Mouse (Mus musculus) midbrain, embryonic 15.5 days (tissue): ENCODE measurements around the gene Dapk1. TPM values are rescaled to one million over a fixed set of nuclear protein-coding genes. Genes with fewer than 3 reads are reported as not detected.
"Not testable (repeated sequence)": the region's sequence is repeated elsewhere in the genome, so short reads cannot be mapped to it uniquely, and the experiment has no call there.

ENCODE experiments used
- ATAC-seq: fragments of 200-750 bp; cut with Nextera tagmentation; replicated peaks from 2 replicates; pipeline ENCODE4 v1.8.0; 2017; ENCODE audit warnings: moderate TSS enrichment
- H3K27ac ChIP-seq: fragments of 300-500 bp; sonication (generic); 2 replicates; pipeline ENCODE4 v1.5.1; 2015; ENCODE audit warnings: mild to moderate bottlenecking, inconsistent platforms
- H3K27me3 ChIP-seq: fragments of 300-500 bp; sonication (generic); replicated peaks from 2 replicates; pipeline ENCODE4 v1.6.1; 2015; ENCODE audit warnings: inconsistent platforms
- H3K36me3 ChIP-seq: fragments of 300-500 bp; sonication (generic); replicated peaks from 2 replicates; pipeline ENCODE4 v1.6.1; 2015; ENCODE audit warnings: inconsistent platforms
- H3K4me1 ChIP-seq: fragments of 300-500 bp; sonication (generic); 2 replicates; pipeline ENCODE4 v1.6.1; 2015; ENCODE audit warnings: inconsistent platforms
- H3K4me2 ChIP-seq: fragments of 300-500 bp; sonication (generic); 2 replicates; pipeline ENCODE4 v1.6.1; 2015; ENCODE audit warnings: inconsistent platforms, mild to moderate bottlenecking, moderate library complexity
- H3K4me3 ChIP-seq: fragments of 300-500 bp; sonication (generic); 2 replicates; pipeline ENCODE4 v1.5.1; 2015; ENCODE audit warnings: mild to moderate bottlenecking, inconsistent platforms
- H3K9ac ChIP-seq: fragments of 300-500 bp; sonication (generic); 2 replicates; pipeline ENCODE4 v1.6.1; 2015; ENCODE audit warnings: mild to moderate bottlenecking, inconsistent platforms
- H3K9me3 ChIP-seq: fragments of 300-500 bp; sonication (generic); 2 replicates; pipeline ENCODE4 v1.6.1; 2016; ENCODE audit warnings: inconsistent platforms
- WGBS: fragments of 180-500 bp; shearing (Covaris S2); methylation state at CpG from one replicate; pipeline ENCODE4 v1.1.7; 2015; ENCODE audit warnings: mixed read lengths; 5-methylcytosine and 5-hydroxymethylcytosine counted together
- polyA plus RNA-seq: library from polyadenylated mRNA; unstranded; fragments of >200 nt; fragmentation: Nextera tagmentation; extraction: Ambion mirVana; gene quantifications from 2 replicates; pipeline ENCODE4 v1.2.1, GENCODE M21; 2015

Dapk1 gene
- polyA plus RNA-seq, 1 experiment from 2014 or later: 48.4 TPM

GRCm38 (mm10) chr13:60602416-60603251, 887 bp downstream of the Dapk1 start:
- peaks cover 26% of the 10 kb centered on the region for H3K4me1 ChIP-seq
- peak overlapping the region; percentile 98 for H3K27ac ChIP-seq
- no peaks in the 10 kb centered on the region for H3K9me3 ChIP-seq
- peak overlapping the region; percentile 63 for H3K4me2 ChIP-seq
- H3K4me3 ChIP-seq: peak overlapping the region; percentile 92
- ATAC-seq: peak; percentile 79
- WGBS: 4% methylated on average over 34 of the region's 34 CpGs
- H3K36me3 ChIP-seq: no peaks in the 10 kb centered on the region
- no peaks in the 10 kb centered on the region for H3K27me3 ChIP-seq
- H3K9ac ChIP-seq: peak overlapping the region; percentile 97

- Histone ChIP-seq H3K9ac (peak overlapping the region; percentile 97), H3K4me1 (peaks cover 30% of the 10 kb centered on the region), H3K36me3 (no peaks in the 10 kb centered on the region), H3K4me3 (peak overlapping the region; percentile 92), H3K27me3 (no peaks in the 10 kb centered on the region), H3K27ac (peak overlapping the region; percentile 98), H3K9me3 (no peaks in the 10 kb centered on the region), H3K4me2 (peak overlapping the region; percentile 63)
- 35% methylated on average over 5 of the region's 5 CpGs for WGBS
- no peak for ATAC-seq
Measured at GRCm38 (mm10) chr13:60603252-60603562, 1.5 kb downstream of the Dapk1 start.

- Histone ChIP-seq H3K27me3 (no peaks in the 10 kb centered on the region), H3K27ac (no peak overlapping the region), H3K9me3 (no peaks in the 10 kb centered on the region), H3K9ac (no peak overlapping the region), H3K4me2 (no peak overlapping the region), H3K4me1 (peaks cover 35% of the 10 kb centered on the region), H3K4me3 (no peak overlapping the region), H3K36me3 (peaks cover 4% of the 10 kb centered on the region; the same call in 1 of the 2 replicates)
- ATAC-seq: no peak
- WGBS: 89% methylated on average over 8 of the region's 8 CpGs
Measured at GRCm38 (mm10) chr13:60607411-60607810, 5.7 kb downstream of the Dapk1 start.

GRCm38 (mm10) chr13:60608411-60609046, 6.8 kb downstream of the Dapk1 start:
- ATAC-seq: no peak
- Histone ChIP-seq H3K4me3 (no peak overlapping the region), H3K4me2 (no peak overlapping the region), H3K27ac (no peak overlapping the region), H3K9ac (no peak overlapping the region), H3K27me3 (no peaks in the 10 kb centered on the region), H3K9me3 (no peaks in the 10 kb centered on the region), H3K36me3 (peaks cover 4% of the 10 kb centered on the region; the same call in 1 of the 2 replicates), H3K4me1 (peaks cover 32% of the 10 kb centered on the region)
- 83% methylated on average over 8 of the region's 8 CpGs for WGBS

- Histone ChIP-seq H3K4me1 (peaks cover 28% of the 10 kb centered on the region), H3K9ac (no peak overlapping the region)
Measured at GRCm38 (mm10) chr13:60609234-60609633, 7.5 kb downstream of the Dapk1 start.

GRCm38 (mm10) chr13:60610558-60610957, 8.8 kb downstream of the Dapk1 start:
- WGBS: 39% methylated on average over 6 of the region's 6 CpGs

More at GRCm38 (mm10) chr13:60609234-60609633, 7.5 kb downstream of the Dapk1 start:
- Histone ChIP-seq H3K27me3 (no peaks in the 10 kb centered on the region), H3K4me3 (no peak overlapping the region), H3K36me3 (peaks cover 4% of the 10 kb centered on the region; the same call in 1 of the 2 replicates), H3K9me3 (no peaks in the 10 kb centered on the region), H3K27ac (no peak overlapping the region), H3K4me2 (no peak overlapping the region)
- 54% methylated on average over 4 of the region's 4 CpGs for WGBS
- ATAC-seq: no peak

GRCm38 (mm10) chr13:60610971-60611370, 9.2 kb downstream of the Dapk1 start:
- H3K9ac ChIP-seq, H3K4me2 ChIP-seq, H3K27me3 ChIP-seq, H3K27ac ChIP-seq, H3K4me3 ChIP-seq, ATAC-seq, H3K9me3 ChIP-seq, H3K36me3 ChIP-seq: not testable (repeated sequence)
- H3K4me1 ChIP-seq: peaks cover 30% of the 10 kb centered on the region
- 87% methylated on average over 6 of the region's 6 CpGs for whole genome bisulfite sequencing

More at GRCm38 (mm10) chr13:60610558-60610957, 8.8 kb downstream of the Dapk1 start:
- Histone ChIP-seq H3K27ac (no peak overlapping the region), H3K9me3 (no peaks in the 10 kb centered on the region), H3K36me3 (peaks cover 4% of the 10 kb centered on the region; the same call in 1 of the 2 replicates), H3K4me3 (no peak overlapping the region), H3K9ac (no peak overlapping the region), H3K4me2 (no peak overlapping the region), H3K4me1 (peaks cover 26% of the 10 kb centered on the region), H3K27me3 (no peaks in the 10 kb centered on the region)
- no peak for ATAC-seq

GRCm38 (mm10) chr13:60612160-60612559, 10.4 kb downstream of the Dapk1 start:
- H3K9ac ChIP-seq: no peak overlapping the region
- peaks cover 4% of the 10 kb centered on the region; the same call in 1 of the 2 replicates for H3K36me3 ChIP-seq
- H3K27ac ChIP-seq: no peak overlapping the region
- H3K27me3 ChIP-seq: no peaks in the 10 kb centered on the region
- H3K4me1 ChIP-seq: peaks cover 33% of the 10 kb centered on the region
- H3K9me3 ChIP-seq: no peaks in the 10 kb centered on the region
- no peak for ATAC-seq
- H3K4me3 ChIP-seq: no peak overlapping the region
- 69% methylated on average over 3 of the region's 3 CpGs for WGBS
- H3K4me2 ChIP-seq: no peak overlapping the region

GRCm38 (mm10) chr13:60614154-60614553, 12.4 kb downstream of the Dapk1 start:
- Histone ChIP-seq H3K9ac (no peak overlapping the region), H3K36me3 (peaks cover 4% of the 10 kb centered on the region; the same call in 1 of the 2 replicates), H3K4me3 (no peak overlapping the region), H3K27ac (0 out of 2 replicates have a peak overlapping the region, but pooled peaks have one; percentile 43), H3K9me3 (no peaks in the 10 kb centered on the region), H3K27me3 (no peaks in the 10 kb centered on the region), H3K4me1 (peaks cover 37% of the 10 kb centered on the region), H3K4me2 (no peak overlapping the region)
- peak; percentile 48; the same call in 1 of the 2 replicates for ATAC-seq
- WGBS: 73% methylated on average over 8 of the region's 8 CpGs

GRCm38 (mm10) chr13:60615057-60615650, 13.4 kb downstream of the Dapk1 start:
- H3K9ac ChIP-seq: no peak overlapping the region
- no peaks in the 10 kb centered on the region for H3K27me3 ChIP-seq
- ATAC-seq: no peak
- 72% methylated on average over 15 of the region's 15 CpGs for WGBS
- H3K4me1 ChIP-seq: peaks cover 37% of the 10 kb centered on the region
- no peak overlapping the region for H3K4me2 ChIP-seq
- no peak overlapping the region for H3K27ac ChIP-seq
- peaks cover 4% of the 10 kb centered on the region; the same call in 1 of the 2 replicates for H3K36me3 ChIP-seq
- H3K4me3 ChIP-seq: no peak overlapping the region
- H3K9me3 ChIP-seq: no peaks in the 10 kb centered on the region

GRCm38 (mm10) chr13:60616036-60616435, 14.3 kb downstream of the Dapk1 start:
- Histone ChIP-seq H3K9ac (no peak overlapping the region), H3K4me1 (peaks cover 38% of the 10 kb centered on the region), H3K9me3 (no peaks in the 10 kb centered on the region), H3K27ac (no peak overlapping the region), H3K4me2 (no peak overlapping the region), H3K4me3 (no peak overlapping the region), H3K36me3 (peaks cover 4% of the 10 kb centered on the region; the same call in 1 of the 2 replicates), H3K27me3 (no peaks in the 10 kb centered on the region)
- ATAC-seq: no peak
- WGBS: 46% methylated on average over 6 of the region's 6 CpGs

GRCm38 (mm10) chr13:60618287-60618686, 16.5 kb downstream of the Dapk1 start:
- ATAC-seq: no peak
- WGBS: 75% methylated on average over 9 of the region's 9 CpGs
- no peaks in the 10 kb centered on the region for H3K9me3 ChIP-seq
- H3K9ac ChIP-seq: no peak overlapping the region
- H3K36me3 ChIP-seq: no peaks in the 10 kb centered on the region
- H3K4me2 ChIP-seq: no peak overlapping the region
- H3K27ac ChIP-seq: no peak overlapping the region
- no peaks in the 10 kb centered on the region for H3K27me3 ChIP-seq
- peaks cover 39% of the 10 kb centered on the region for H3K4me1 ChIP-seq
- H3K4me3 ChIP-seq: no peak overlapping the region
